Mouse (Mus musculus) cerebellum, postnatal 25 days (tissue): ENCODE results near the gene Mup17.
"Not testable (repeated sequence)": the region's sequence is repeated elsewhere in the genome, so short reads cannot be mapped to it uniquely, and the experiment has no call there.

Experiments
- DNase-seq, 2 experiments: peaks; one replicate each; pipeline ENCODE4 v3.0.0; 2021; ENCODE audit warnings: mixed read lengths in 2 of 2

Mup17 gene

DNA sequence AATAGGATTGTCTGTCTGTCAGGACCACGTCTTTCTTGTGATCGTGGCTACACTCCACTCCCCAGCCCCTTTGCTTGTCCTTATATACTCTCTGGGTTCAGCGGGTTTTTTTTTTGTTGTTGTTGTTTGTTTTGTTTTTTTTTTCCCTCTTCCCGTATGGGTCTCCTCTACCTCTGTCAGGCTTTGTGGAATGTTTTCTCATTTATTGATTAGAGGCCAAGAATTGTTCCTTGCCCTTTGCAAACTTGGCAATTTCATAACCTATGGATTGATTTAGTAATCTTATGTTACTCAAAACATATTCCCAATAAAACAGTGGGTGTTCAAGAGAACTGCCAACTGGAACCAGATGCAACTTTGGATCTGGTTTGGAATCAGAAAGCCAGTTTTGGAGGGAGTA, at the start of gene Mup17:
Gene Mup17 (minus strand): TSS at position 101 of the 400 bp plus-strand sequence.
- DNase-seq = not testable (repeated sequence)

DNA sequence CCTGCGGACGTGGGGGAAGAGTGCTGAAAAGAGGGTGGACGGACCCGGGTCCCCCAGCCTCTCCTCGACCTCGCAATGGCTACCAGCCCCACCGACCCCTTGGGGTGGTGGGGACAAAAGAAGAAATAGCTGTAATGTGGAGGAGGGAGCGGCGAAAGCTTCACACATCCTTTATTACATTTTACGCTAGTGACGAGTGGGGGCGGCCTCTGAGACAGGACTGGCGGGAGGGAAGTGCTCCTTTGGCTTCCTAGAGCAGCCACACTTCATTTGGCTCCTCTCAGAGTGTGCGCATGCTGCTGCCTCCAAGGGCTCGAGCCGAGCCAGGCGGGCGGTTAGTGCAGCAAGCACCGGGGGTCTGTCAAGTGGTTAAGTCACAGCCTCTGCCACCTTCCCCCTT, 24.1 kb downstream of the Mup17 start:
- DNase-seq = not testable (repeated sequence)

DNA sequence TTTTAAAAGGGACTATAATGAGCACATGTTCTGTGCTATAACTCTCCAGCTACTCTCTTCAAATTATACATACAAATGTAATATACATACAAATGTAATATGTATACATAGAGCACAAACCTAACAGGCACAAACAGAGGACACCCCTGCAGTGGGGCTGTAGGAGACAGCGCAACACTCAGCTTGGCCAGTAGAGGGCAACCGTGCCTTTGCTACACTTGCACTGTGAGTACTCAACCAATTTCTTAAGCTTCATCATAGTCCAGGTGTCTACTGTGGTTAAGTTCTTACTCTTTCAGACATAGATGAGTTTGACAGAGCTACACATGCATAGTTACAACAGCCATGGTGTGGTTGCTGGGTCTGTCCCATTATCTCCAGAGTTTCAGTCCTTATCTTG, 39.8 kb downstream of the Mup17 start:
- DNase-seq = peak; percentile 8 to 21
